Mouse (Mus musculus) embryonic facial prominence, embryonic 14.5 days (tissue): Measurements from ENCODE around the gene Pbx2. TPM values are rescaled to one million over a fixed set of nuclear protein-coding genes. Genes with fewer than 3 reads are reported as not detected.

Source experiments
- ATAC-seq: fragments of 200-750 bp; cut with Nextera tagmentation; 2 replicates; pipeline ENCODE4 v1.8.0; 2017; ENCODE audit warnings: low read depth, moderate number of reproducible peaks, moderate TSS enrichment
- DNase-seq: peaks from one replicate; pipeline ENCODE4 v3.0.0-alpha.2; 2015; ENCODE audit warnings: low spot score
- H3K27ac ChIP-seq: fragments of 300-500 bp; sonication (generic); replicated peaks from 2 replicates; pipeline ENCODE4 v1.5.1; 2014; ENCODE audit warnings: low read depth, mild to moderate bottlenecking, low read length, moderate library complexity
- H3K27me3 ChIP-seq: fragments of 300-500 bp; sonication (generic); replicated peaks from 2 replicates; pipeline ENCODE4 v1.6.1; 2014; ENCODE audit warnings: low read length; ENCODE audit not compliant: control insufficient read depth, insufficient read depth
- H3K36me3 ChIP-seq: fragments of 300-500 bp; sonication (generic); 2 replicates; pipeline ENCODE4 v1.6.1; 2014; ENCODE audit warnings: low read length, mixed read lengths; ENCODE audit not compliant: control insufficient read depth, insufficient read depth
- H3K4me1 ChIP-seq: fragments of 300-500 bp; sonication (generic); 2 replicates; pipeline ENCODE4 v1.6.1; 2014; ENCODE audit warnings: antibody characterized with exemption, low read length; ENCODE audit not compliant: control insufficient read depth, insufficient read depth
- H3K4me2 ChIP-seq: fragments of 300-500 bp; sonication (generic); 2 replicates; pipeline ENCODE4 v1.6.1; 2014; ENCODE audit warnings: low read depth, mild to moderate bottlenecking, low read length, moderate library complexity, mixed read lengths
- H3K4me3 ChIP-seq: fragments of 300-500 bp; sonication (generic); 2 replicates; pipeline ENCODE4 v1.5.1; 2014; ENCODE audit warnings: low read depth, mild to moderate bottlenecking, low read length
- H3K9ac ChIP-seq: fragments of 300-500 bp; sonication (generic); 2 replicates; pipeline ENCODE4 v1.6.1; 2014; ENCODE audit warnings: low read depth, mild to moderate bottlenecking, low read length, moderate library complexity, mixed read lengths
- H3K9me3 ChIP-seq: fragments of 300-500 bp; sonication (generic); 2 replicates; pipeline ENCODE4 v1.6.1; 2016; ENCODE audit warnings: low read length; ENCODE audit not compliant: control insufficient read depth
- WGBS: fragments of 180-500 bp; shearing (Covaris S2); extraction: QIAGEN DNeasy Blood & Tissue Kit; methylation state at CpG from one replicate; pipeline ENCODE4 v1.1.7; 2014; 5-methylcytosine and 5-hydroxymethylcytosine counted together
- polyA plus RNA-seq: library from polyadenylated mRNA; unstranded; fragments of >200 nt; fragmentation: Nextera tagmentation; extraction: Ambion mirVana; gene quantifications from 2 replicates; pipeline ENCODE4 v1.2.1, GENCODE M21; 2014

Gene Pbx2
- polyA plus RNA-seq, 1 experiment from 2014 or later = 11.3 TPM

GRCm38 (mm10) chr17:34590154-34590987 lies 695 bp upstream of the Pbx2 start:
- no peak for DNase-seq
- H3K4me3 ChIP-seq = no peak overlapping the region
- no peak for ATAC-seq
- peaks cover 53% of the 10 kb centered on the region for H3K4me1 ChIP-seq
- 59% methylated on average over 15 of the region's 15 CpGs for WGBS
- peak overlapping the region; percentile 67 for H3K4me2 ChIP-seq
- H3K36me3 ChIP-seq = peaks cover 15% of the 10 kb centered on the region
- H3K9ac ChIP-seq = 0 out of 2 replicates have a peak overlapping the region, but pooled peaks have one; percentile 98
- peak overlapping the region; percentile 99; the same call in 1 of the 2 replicates for H3K27ac ChIP-seq
- H3K27me3 ChIP-seq = no peaks in the 10 kb centered on the region
- no peaks in the 10 kb centered on the region for H3K9me3 ChIP-seq

GRCm38 (mm10) chr17:34591994-34592375 lies 919 bp downstream of the Pbx2 start:
- DNase-seq = peak; percentile 95
- Histone ChIP-seq H3K4me3 (peak overlapping the region; percentile 88), H3K9me3 (no peaks in the 10 kb centered on the region), H3K27ac (peak overlapping the region; percentile 99), H3K4me1 (peaks cover 45% of the 10 kb centered on the region), H3K4me2 (peak overlapping the region; percentile 67), H3K27me3 (no peaks in the 10 kb centered on the region), H3K36me3 (peaks cover 30% of the 10 kb centered on the region), H3K9ac (peak overlapping the region; percentile 98)
- ATAC-seq = peak; percentile 30
- WGBS = under 1% methylated on average over 17 of the region's 35 CpGs

GRCm38 (mm10) chr17:34592581-34593549 lies 1.8 kb downstream of the Pbx2 start:
- Histone ChIP-seq H3K4me1 (peaks cover 49% of the 10 kb centered on the region), H3K36me3 (peaks cover 30% of the 10 kb centered on the region), H3K4me2 (peak overlapping the region; percentile 67), H3K9ac (peak overlapping the region; percentile 98), H3K9me3 (no peaks in the 10 kb centered on the region), H3K4me3 (peak overlapping the region; percentile 88), H3K27me3 (no peaks in the 10 kb centered on the region), H3K27ac (peak overlapping the region; percentile 99)
- 1% methylated on average over 22 of the region's 32 CpGs for WGBS
- ATAC-seq = peak; percentile 9
- peak; percentile 51 for DNase-seq

- no peak for ATAC-seq
- Histone ChIP-seq H3K4me2 (peak overlapping the region; percentile 67), H3K27me3 (no peaks in the 10 kb centered on the region), H3K9me3 (no peaks in the 10 kb centered on the region), H3K4me1 (peaks cover 38% of the 10 kb centered on the region), H3K27ac (peak overlapping the region; percentile 99), H3K36me3 (peaks cover 30% of the 10 kb centered on the region), H3K9ac (peak overlapping the region; percentile 98), H3K4me3 (peak overlapping the region; percentile 88)
- peak; percentile 70 for DNase-seq
- WGBS = 37% methylated on average over 20 of the region's 34 CpGs
Measured at GRCm38 (mm10) chr17:34593752-34594525, 2.9 kb downstream of the Pbx2 start.

- no peaks in the 10 kb centered on the region for H3K27me3 ChIP-seq
- H3K9me3 ChIP-seq = no peaks in the 10 kb centered on the region
- peaks cover 21% of the 10 kb centered on the region for H3K4me1 ChIP-seq
- DNase-seq = no peak
- WGBS = 68% methylated on average over 8 of the region's 8 CpGs
- H3K4me2 ChIP-seq = no peak overlapping the region
- H3K4me3 ChIP-seq = no peak overlapping the region
- H3K27ac ChIP-seq = no peak overlapping the region
- no peak for ATAC-seq
- peaks cover 43% of the 10 kb centered on the region for H3K36me3 ChIP-seq
- no peak overlapping the region; the same call in 1 of the 2 replicates for H3K9ac ChIP-seq
Measured at GRCm38 (mm10) chr17:34596098-34596497, 5.0 kb downstream of the Pbx2 start.

GRCm38 (mm10) chr17:34597566-34598095 lies 6.6 kb downstream of the Pbx2 start, which contains the start of gene Ager:
TSS of gene Ager (plus strand) at chr17:34597862.
- Histone ChIP-seq H3K9ac (peak within 1 kb of the TSS; percentile 27), H3K4me1 (peaks cover 21% of the 10 kb centered on the region), H3K27me3 (no peaks in the 10 kb centered on the region), H3K4me3 (no peak within 1 kb of the TSS), H3K4me2 (no peak within 1 kb of the TSS), H3K27ac (no peak within 1 kb of the TSS; the same call in 1 of the 2 replicates), H3K9me3 (no peaks in the 10 kb centered on the region), H3K36me3 (peaks cover 52% of the 10 kb centered on the region)
- DNase-seq (no peak), ATAC-seq (no peak)
- 22% methylated on average over 5 of the region's 6 CpGs for WGBS

GRCm38 (mm10) chr17:34599891-34600290 lies 8.8 kb downstream of the Pbx2 start:
- Histone ChIP-seq H3K36me3 (peaks cover 42% of the 10 kb centered on the region), H3K9me3 (no peaks in the 10 kb centered on the region), H3K4me1 (peaks cover 17% of the 10 kb centered on the region), H3K27me3 (no peaks in the 10 kb centered on the region), H3K9ac (no peak overlapping the region), H3K4me3 (no peak overlapping the region), H3K4me2 (no peak overlapping the region), H3K27ac (no peak overlapping the region)
- ATAC-seq (no peak), DNase-seq (no peak)
- 73% methylated on average over 9 of the region's 9 CpGs for WGBS
